Mouse (Mus musculus): ENCODE results near the gene Urb1. TPM values are rescaled to one million over a fixed set of nuclear protein-coding genes. Genes with fewer than 3 reads are reported as not detected.
A peak's percentile ranks its signal among the peaks of the same experiment; 100 is the strongest.

Gene Urb1
- total and polyA plus RNA-seq, 2 experiments from 2014 or later = 4.5 to 17.6 TPM

DNA sequence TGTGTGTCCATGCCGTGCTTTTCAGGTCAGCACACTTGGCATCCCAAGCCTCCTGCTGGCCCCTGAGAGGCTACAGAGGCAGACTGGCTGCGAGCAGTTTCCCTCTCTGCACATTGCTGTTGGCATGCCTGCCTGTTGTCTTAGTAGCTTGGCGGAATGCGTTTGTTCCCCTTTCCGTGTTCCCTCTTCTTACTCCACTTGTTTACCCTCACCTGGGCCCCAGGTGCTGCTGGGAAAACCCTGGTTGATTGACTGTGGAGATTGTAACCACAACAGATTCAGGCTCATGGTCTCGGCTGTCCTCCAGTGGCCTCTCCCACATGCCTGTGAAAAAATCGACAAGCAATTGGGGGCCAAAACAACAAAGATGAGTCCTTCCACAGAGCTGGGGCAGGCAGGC lies 38.5 kb upstream of the Urb1 start:
- H3K4me3 ChIP-seq (ENCODE audit: low read length) = no peak overlapping the region
- no peaks in the 10 kb centered on the region for H3K36me3 ChIP-seq (ENCODE audit: insufficient read depth, low read length)
- H3K27ac ChIP-seq = no peak overlapping the region
- H3K9me3 ChIP-seq (ENCODE audit: low read length) = no peaks in the 10 kb centered on the region
- no peak overlapping the region for H3K9ac ChIP-seq (replicated peaks; ENCODE audit: low read length)
- H3K27me3 ChIP-seq (ENCODE audit: insufficient read depth, low read length) = no peaks in the 10 kb centered on the region; the same call in 1 of the 2 replicates
- TF ChIP-seq CTCF (IDR thresholded peaks at IDR 0.05; ENCODE audit: low read depth) = no peak
- WGBS = 55% methylated on average over 7 of the region's 7 CpGs
- no peak for ATAC-seq
- H3K4me2 ChIP-seq (ENCODE audit: low read depth, low read length) = no peak overlapping the region
- no peaks in the 10 kb centered on the region for H3K4me1 ChIP-seq (ENCODE audit: insufficient read depth, low read length)
- no peak for DNase-seq (ENCODE audit: low spot score)

DNA sequence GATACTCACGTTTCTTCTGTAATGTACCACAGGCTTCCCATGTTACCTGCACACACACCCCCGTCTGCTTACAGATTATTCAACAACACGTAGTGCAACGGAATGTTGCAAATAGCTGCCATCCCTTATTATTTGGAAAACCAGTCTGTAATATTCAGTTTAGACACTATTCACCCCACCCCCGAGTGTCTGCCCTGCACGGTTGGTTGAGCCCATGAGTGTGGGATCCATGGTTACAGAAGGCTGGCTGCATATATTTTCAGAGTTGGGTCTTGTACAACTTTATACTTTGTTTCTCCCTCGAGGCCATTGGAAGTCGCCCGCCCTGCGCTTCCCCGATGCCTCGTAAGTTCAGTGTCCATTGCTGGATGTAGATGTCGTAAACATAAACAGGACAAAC lies 35.4 kb upstream of the Urb1 start:
- Histone ChIP-seq H3K9me3 (ENCODE audit: low read length) (no peaks in the 10 kb centered on the region), H3K4me2 (ENCODE audit: low read depth, low read length) (peak overlapping the region; percentile 31; the same call in 1 of the 2 replicates), H3K4me1 (ENCODE audit: insufficient read depth, low read length) (no peaks in the 10 kb centered on the region), H3K36me3 (ENCODE audit: insufficient read depth, low read length) (no peaks in the 10 kb centered on the region), H3K27ac (peak overlapping the region; percentile 61; the same call in 1 of the 2 replicates), H3K27me3 (ENCODE audit: insufficient read depth, low read length) (no peaks in the 10 kb centered on the region; the same call in 1 of the 2 replicates), H3K4me3 (ENCODE audit: low read length) (no peak overlapping the region), H3K9ac (replicated peaks; ENCODE audit: low read length) (no peak overlapping the region)
- DNase-seq (ENCODE audit: low spot score) (peak; percentile 39), ATAC-seq (peak; percentile 78)
- no peak for TF ChIP-seq CTCF (IDR thresholded peaks at IDR 0.05; ENCODE audit: low read depth)
- WGBS = 44% methylated on average over 13 of the region's 13 CpGs

DNA sequence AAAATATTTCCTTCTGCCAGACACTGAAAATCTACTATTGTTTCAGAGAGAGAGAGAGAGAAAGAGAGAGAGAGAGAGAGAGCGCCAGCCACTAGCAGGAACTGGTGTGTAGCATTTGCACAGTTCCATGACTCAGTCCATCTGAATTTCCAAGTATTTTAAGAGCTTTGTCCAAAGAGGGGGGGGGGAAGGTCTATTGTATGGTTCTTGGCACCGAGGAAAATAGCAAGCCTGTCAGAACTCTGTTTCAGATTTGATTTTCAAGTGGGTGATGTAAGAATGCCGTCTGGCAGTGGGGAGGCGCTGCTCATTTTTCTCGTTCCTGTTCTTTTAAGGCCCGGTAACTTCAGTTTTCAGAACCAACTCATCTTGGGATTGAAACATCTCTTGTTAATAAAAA lies 34.8 kb upstream of the Urb1 start:
- Histone ChIP-seq H3K36me3 (ENCODE audit: insufficient read depth, low read length) (no peaks in the 10 kb centered on the region), H3K4me1 (ENCODE audit: insufficient read depth, low read length) (no peaks in the 10 kb centered on the region), H3K27me3 (ENCODE audit: insufficient read depth, low read length) (no peaks in the 10 kb centered on the region; the same call in 1 of the 2 replicates), H3K9ac (replicated peaks; ENCODE audit: low read length) (no peak overlapping the region), H3K27ac (peak overlapping the region; percentile 54; the same call in 1 of the 2 replicates), H3K4me3 (ENCODE audit: low read length) (no peak overlapping the region), H3K9me3 (ENCODE audit: low read length) (no peaks in the 10 kb centered on the region), H3K4me2 (ENCODE audit: low read depth, low read length) (peak overlapping the region; percentile 31; the same call in 1 of the 2 replicates)
- 45% methylated on average over 6 of the region's 6 CpGs for WGBS
- TF ChIP-seq CTCF (IDR thresholded peaks at IDR 0.05; ENCODE audit: low read depth) = peak; percentile 3; the same call in 1 of the 2 replicates
- DNase-seq (ENCODE audit: low spot score) = peak; percentile 42
- peak; percentile 74 for ATAC-seq

DNA sequence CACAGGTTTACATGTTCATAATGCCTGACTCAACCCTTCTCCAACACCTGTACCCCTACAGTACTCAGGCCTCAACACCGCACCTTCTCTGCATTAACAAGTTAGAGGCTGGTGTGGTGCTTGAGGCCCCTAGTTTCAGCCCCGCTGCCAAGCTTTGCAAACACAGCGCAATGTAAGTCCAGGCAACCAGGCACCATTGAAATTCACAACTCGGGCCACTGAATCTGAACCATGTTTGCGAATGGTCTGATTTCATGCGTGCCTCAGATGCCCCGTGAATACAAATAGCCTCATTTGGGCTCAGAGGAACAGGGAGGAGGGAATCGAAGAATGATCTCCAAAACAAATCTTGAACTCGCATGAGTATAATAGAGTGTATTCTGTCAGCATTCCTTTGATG lies 32.0 kb upstream of the Urb1 start:
- 24% methylated on average over 9 of the region's 9 CpGs for WGBS
- peak; percentile 47 for DNase-seq (ENCODE audit: low spot score)
- Histone ChIP-seq H3K9ac (replicated peaks; ENCODE audit: low read length) (no peak overlapping the region), H3K4me1 (ENCODE audit: insufficient read depth, low read length) (no peaks in the 10 kb centered on the region), H3K27ac (no peak overlapping the region), H3K9me3 (ENCODE audit: low read length) (no peaks in the 10 kb centered on the region), H3K27me3 (ENCODE audit: insufficient read depth, low read length) (no peaks in the 10 kb centered on the region), H3K36me3 (ENCODE audit: insufficient read depth, low read length) (no peaks in the 10 kb centered on the region), H3K4me2 (ENCODE audit: low read depth, low read length) (no peak overlapping the region), H3K4me3 (ENCODE audit: low read length) (no peak overlapping the region)
- peak; percentile 41; the same call in 1 of the 2 replicates for ATAC-seq
- no peak for TF ChIP-seq CTCF (IDR thresholded peaks at IDR 0.05; ENCODE audit: low read depth)

DNA sequence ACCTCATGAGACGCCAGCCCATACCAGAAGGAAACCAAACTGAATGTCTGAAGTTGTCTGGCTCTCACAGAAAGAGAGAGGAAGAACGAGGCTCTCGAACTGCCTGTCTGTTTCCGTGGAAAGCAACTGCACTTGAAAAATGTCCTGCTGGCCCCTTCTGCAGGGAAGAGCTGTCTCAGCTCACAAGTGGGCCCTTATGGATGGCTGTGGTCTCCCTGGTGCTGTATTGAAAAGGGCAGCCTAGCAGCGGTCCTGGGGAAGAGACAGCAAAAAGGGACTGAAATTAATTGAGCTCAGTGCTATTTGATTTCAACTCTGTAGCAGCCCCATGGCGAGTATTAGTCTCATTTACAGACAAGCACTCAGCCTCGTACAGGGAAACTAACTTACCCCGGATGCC lies 27.2 kb upstream of the Urb1 start:
- DNase-seq (ENCODE audit: low spot score) (peak; percentile 23), ATAC-seq (peak; percentile 42; the same call in 1 of the 2 replicates)
- H3K9me3 ChIP-seq (ENCODE audit: low read length) = no peaks in the 10 kb centered on the region
- peaks cover 10% of the 10 kb centered on the region for H3K4me1 ChIP-seq (ENCODE audit: insufficient read depth, low read length)
- H3K4me3 ChIP-seq (ENCODE audit: low read length) = no peak overlapping the region
- no peaks in the 10 kb centered on the region for H3K36me3 ChIP-seq (ENCODE audit: insufficient read depth, low read length)
- no peak for TF ChIP-seq CTCF (IDR thresholded peaks at IDR 0.05; ENCODE audit: low read depth)
- no peaks in the 10 kb centered on the region for H3K27me3 ChIP-seq (ENCODE audit: insufficient read depth, low read length)
- no peak overlapping the region for H3K9ac ChIP-seq (replicated peaks; ENCODE audit: low read length)
- 0 out of 2 replicates have a peak overlapping the region, but pooled peaks have one; percentile 26 for H3K27ac ChIP-seq
- H3K4me2 ChIP-seq (ENCODE audit: low read depth, low read length) = no peak overlapping the region
- WGBS = 40% methylated on average over 8 of the region's 8 CpGs

DNA sequence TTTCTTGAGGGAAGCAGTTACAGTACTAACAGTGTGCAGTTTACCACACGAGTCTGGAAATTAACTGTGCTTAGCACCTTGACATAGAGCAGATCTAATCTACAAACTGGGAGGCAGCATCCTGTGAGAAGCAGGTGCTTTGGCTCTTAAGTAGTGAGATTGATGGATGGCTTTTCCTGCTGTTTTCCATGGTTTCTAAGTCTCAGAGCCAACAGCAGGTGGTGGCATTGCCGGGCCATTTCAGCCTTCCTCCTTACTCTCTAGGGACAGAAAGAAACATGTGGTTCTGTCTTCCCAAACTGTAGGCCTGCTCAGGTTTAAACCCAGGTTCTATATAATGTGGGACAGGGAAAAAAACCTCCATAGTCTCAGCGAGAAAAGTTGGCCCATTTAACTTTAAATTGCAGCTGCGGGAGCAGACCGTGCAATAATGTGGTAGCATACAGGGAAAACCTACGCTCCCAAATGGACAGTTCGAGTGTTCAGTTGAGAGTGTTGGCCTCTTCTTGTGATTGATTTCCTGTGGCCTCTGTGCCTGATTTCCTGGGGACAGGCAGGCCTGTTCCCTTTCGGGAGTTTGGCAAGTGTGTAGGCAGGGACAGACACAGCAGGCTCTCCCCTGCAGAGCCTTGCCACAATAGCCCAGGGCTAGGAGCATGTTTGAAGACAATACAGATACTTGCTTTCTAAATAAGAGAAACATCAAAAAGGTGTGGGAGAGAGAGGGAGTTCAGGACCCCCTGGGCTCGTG lies 23.0 kb upstream of the Urb1 start:
- peak overlapping the region; percentile 86 for H3K4me2 ChIP-seq (ENCODE audit: low read depth, low read length)
- ATAC-seq (no peak), DNase-seq (ENCODE audit: low spot score) (peak; percentile 50)
- no peaks in the 10 kb centered on the region for H3K27me3 ChIP-seq (ENCODE audit: insufficient read depth, low read length)
- peaks cover 16% of the 10 kb centered on the region for H3K4me1 ChIP-seq (ENCODE audit: insufficient read depth, low read length)
- no peaks in the 10 kb centered on the region for H3K36me3 ChIP-seq (ENCODE audit: insufficient read depth, low read length)
- 0 out of 2 replicates have a peak overlapping the region, but pooled peaks have one; percentile 20 for H3K27ac ChIP-seq
- TF ChIP-seq CTCF (IDR thresholded peaks at IDR 0.05; ENCODE audit: low read depth) = 0 out of 2 replicates have a peak, but pooled peaks have one; percentile 30
- H3K9ac ChIP-seq (replicated peaks; ENCODE audit: low read length) = no peak overlapping the region
- WGBS = 21% methylated on average over 9 of the region's 9 CpGs
- H3K9me3 ChIP-seq (ENCODE audit: low read length) = no peaks in the 10 kb centered on the region
- H3K4me3 ChIP-seq (ENCODE audit: low read length) = no peak overlapping the region

DNA sequence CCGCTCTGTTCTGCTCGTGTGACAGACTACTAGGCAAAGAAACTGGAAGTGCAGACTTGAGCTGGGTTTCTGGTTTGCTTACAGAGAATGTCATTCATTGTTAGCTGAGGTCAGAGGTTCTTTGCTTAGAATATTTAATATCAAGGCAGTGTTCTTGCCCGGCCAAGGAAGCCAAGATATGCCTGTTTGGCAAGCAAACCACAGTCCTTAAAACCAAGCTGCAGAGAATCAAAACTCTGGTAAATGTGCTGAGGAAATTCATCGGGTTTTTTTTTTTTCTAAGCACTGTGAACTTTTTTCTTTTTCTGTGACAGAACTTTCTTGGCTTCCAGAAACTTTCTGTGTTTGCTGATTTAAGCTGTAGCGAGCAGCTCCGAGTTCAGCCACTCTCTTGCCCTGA lies 22.3 kb upstream of the Urb1 start:
- 34% methylated on average over 6 of the region's 6 CpGs for WGBS
- no peak for TF ChIP-seq CTCF (IDR thresholded peaks at IDR 0.05; ENCODE audit: low read depth)
- peak overlapping the region; percentile 86; the same call in 1 of the 2 replicates for H3K4me2 ChIP-seq (ENCODE audit: low read depth, low read length)

More for the DNA sequence above, 22.3 kb upstream of the Urb1 start:
- Histone ChIP-seq H3K36me3 (ENCODE audit: insufficient read depth, low read length) (no peaks in the 10 kb centered on the region), H3K9me3 (ENCODE audit: low read length) (no peaks in the 10 kb centered on the region), H3K4me1 (ENCODE audit: insufficient read depth, low read length) (peaks cover 16% of the 10 kb centered on the region), H3K27ac (no peak overlapping the region), H3K9ac (replicated peaks; ENCODE audit: low read length) (no peak overlapping the region), H3K27me3 (ENCODE audit: insufficient read depth, low read length) (no peaks in the 10 kb centered on the region), H3K4me3 (ENCODE audit: low read length) (no peak overlapping the region)
- ATAC-seq = no peak
- DNase-seq (ENCODE audit: low spot score) = no peak

Measured in hindbrain, postnatal 0 days (tissue).